22 mouse cellular contexts compared by ENCODE assay signal in the genomic region with DNA sequence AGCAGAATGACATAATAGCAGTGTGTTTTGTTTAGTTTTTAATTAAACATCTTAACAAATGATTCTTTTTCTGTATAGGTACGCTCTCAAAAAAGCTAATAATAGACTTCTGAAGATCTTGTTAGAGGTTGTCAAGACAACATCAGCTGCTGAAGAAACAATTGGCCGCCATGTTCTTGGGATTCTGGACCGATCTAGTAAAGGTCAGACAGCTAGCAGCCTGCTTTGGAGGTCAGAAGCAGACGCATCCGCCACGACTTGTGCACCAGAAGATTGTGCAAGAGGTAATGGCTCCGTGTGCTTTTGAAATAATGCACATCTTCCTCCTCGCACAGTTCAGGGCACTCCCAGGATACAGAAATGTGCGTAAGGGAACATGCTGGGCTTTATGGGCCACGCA.
DNase-seq lines count a peak whose midpoint lies in the region; ATAC-seq and TF ChIP-seq lines count a peak whose summit lies in the region.
"Had no signal": no experiment of that assay in that cellular context is flagged by ENCODE, and none has a peak within 500 bp of the region (broad histone marks: within the 10 kb centered on the region; RNA-seq: fewer than 3 reads in every experiment).

No protein-coding gene starts in this region.

- H3K4me1 ChIP-seq in liver, postnatal 0 days (ENCODE audit: insufficient read depth) = no peaks in the 10 kb centered on the region
- H3K4me1 ChIP-seq: forebrain, embryonic 10.5 days; forebrain, embryonic 13.5 days; heart, embryonic 10.5 days; hindbrain, embryonic 12.5 days; hindbrain, embryonic 15.5 days had no signal

- intact Hi-C loops in gastrocnemius, adult 2 months (cut with DNase I) = no loop called here

- no peaks in the 10 kb centered on the region for H3K9me3 ChIP-seq in liver, postnatal 0 days (ENCODE audit: low read length)
- H3K9me3 ChIP-seq: forebrain, embryonic 10.5 days; forebrain, embryonic 13.5 days; heart, embryonic 10.5 days; heart, embryonic 13.5 days; hindbrain, embryonic 12.5 days; hindbrain, embryonic 15.5 days had no signal

- DNase-seq in gastrocnemius, adult 2 months = no peak
- DNase-seq in gastrocnemius, adult 18-20 months (ENCODE audit: low spot score) = no peak
- peak; percentile 61 for DNase-seq in ZHBTc4 (ENCODE audit: low read depth, low spot score)
- no peak for DNase-seq in urinary bladder, adult 18-20 months (ENCODE audit: low spot score in 2 of 2)
- DNase-seq in liver, postnatal 0 days = no peak
- DNase-seq: adrenal gland, adult 2 months; adrenal gland, postnatal 14 days; cerebellum, adult 11-12 months; cerebellum, adult 9-10 months; cerebellum, postnatal 14 days; gastrocnemius, postnatal 25 days; heart, adult 18-20 months; heart, postnatal 14 days had no signal

- no peak overlapping the region for H3K9ac ChIP-seq in liver, postnatal 0 days (replicated peaks)
- H3K9ac ChIP-seq: forebrain, embryonic 13.5 days; heart, embryonic 13.5 days; hindbrain, embryonic 12.5 days; hindbrain, embryonic 15.5 days had no signal

- H3K27me3 ChIP-seq in liver, postnatal 0 days (ENCODE audit: insufficient read depth, low read length) = no peaks in the 10 kb centered on the region
- H3K27me3 ChIP-seq: forebrain, embryonic 13.5 days; heart, embryonic 13.5 days; hindbrain, embryonic 12.5 days; hindbrain, embryonic 15.5 days had no signal

- TF ChIP-seq EP300 in liver, postnatal 0 days (IDR thresholded peaks at IDR 0.05; ENCODE audit: low read depth) = no peak

- ATAC-seq in megakaryocyte progenitor cell, adult 5-6 weeks (replicated peaks; ENCODE audit: poor library complexity) = 0 out of 2 replicates have a peak, but pooled peaks have one; percentile 23
- no peak for ATAC-seq in liver, postnatal 0 days
- ATAC-seq: forebrain, embryonic 13.5 days; forebrain, embryonic 16.5 days; intestine, postnatal 0 days had no signal

- H3K4me3 ChIP-seq in gastrocnemius, adult 2 months = no peak overlapping the region
- H3K4me3 ChIP-seq in liver, postnatal 0 days (ENCODE audit: low read depth, low read length) = no peak overlapping the region
- H3K4me3 ChIP-seq: forebrain, embryonic 10.5 days; forebrain, embryonic 13.5 days; heart, embryonic 10.5 days; heart, embryonic 13.5 days; hindbrain, embryonic 12.5 days; hindbrain, embryonic 15.5 days had no signal

- TF ChIP-seq CTCF in gastrocnemius, adult 2 months (IDR thresholded peaks at IDR 0.05) = no peak
- no peak for TF ChIP-seq CTCF in liver, postnatal 0 days (IDR thresholded peaks at IDR 0.05; ENCODE audit: low read depth)

- H3K36me3 ChIP-seq in liver, postnatal 0 days (replicated peaks; ENCODE audit: insufficient read depth, low read length) = peaks cover 25% of the 10 kb centered on the region

- no peak overlapping the region for H3K4me2 ChIP-seq in liver, postnatal 0 days (ENCODE audit: low read depth, low read length)
- H3K4me2 ChIP-seq: forebrain, embryonic 13.5 days; heart, embryonic 13.5 days; hindbrain, embryonic 12.5 days; hindbrain, embryonic 15.5 days had no signal

- WGBS in liver, postnatal 0 days (ENCODE audit: insufficient replicate concordance) = 74% methylated on average over 10 of the region's 10 CpGs

- H3K27ac ChIP-seq in gastrocnemius, adult 2 months = peak overlapping the region; percentile 85
- no peak overlapping the region for H3K27ac ChIP-seq in liver, postnatal 0 days (ENCODE audit: low read depth)
- H3K27ac ChIP-seq: forebrain, embryonic 10.5 days; forebrain, embryonic 13.5 days; heart, embryonic 10.5 days; heart, embryonic 13.5 days; hindbrain, embryonic 12.5 days; hindbrain, embryonic 15.5 days had no signal
